Mouse (Mus musculus) lung, embryonic 15.5 days (tissue): ENCODE results near the gene Llgl2. TPM values are rescaled to one million over a fixed set of nuclear protein-coding genes. Genes with fewer than 3 reads are reported as not detected.
A peak's percentile ranks its signal among the peaks of the same experiment; 100 is the strongest.

ENCODE experiments used
- ATAC-seq: fragments of 200-750 bp; cut with Nextera tagmentation; 2 replicates; pipeline ENCODE4 v1.8.0; 2017; ENCODE audit warnings: moderate number of reproducible peaks, borderline replicate concordance; ENCODE audit not compliant: low FRiP score, low TSS enrichment; ENCODE audit errors: extremely low read depth
- H3K27ac ChIP-seq: fragments of 300-500 bp; sonication (generic); 2 replicates; pipeline ENCODE4 v1.5.1; 2015; ENCODE audit warnings: moderate library complexity, mild to moderate bottlenecking, inconsistent platforms
- H3K27me3 ChIP-seq: fragments of 300-500 bp; sonication (generic); 2 replicates; pipeline ENCODE4 v1.6.1; 2015; ENCODE audit warnings: inconsistent platforms
- H3K36me3 ChIP-seq: fragments of 300-500 bp; sonication (generic); 2 replicates; pipeline ENCODE4 v1.6.1; 2015; ENCODE audit warnings: inconsistent platforms
- H3K4me1 ChIP-seq: fragments of 300-500 bp; sonication (generic); 2 replicates; pipeline ENCODE4 v1.6.1; 2015; ENCODE audit warnings: inconsistent platforms
- H3K4me2 ChIP-seq: fragments of 300-500 bp; sonication (generic); 2 replicates; pipeline ENCODE4 v1.6.1; 2015; ENCODE audit warnings: inconsistent platforms, mild to moderate bottlenecking, moderate library complexity
- H3K4me3 ChIP-seq: fragments of 300-500 bp; sonication (generic); 2 replicates; pipeline ENCODE4 v1.5.1; 2015; ENCODE audit warnings: mild to moderate bottlenecking, inconsistent platforms
- H3K9ac ChIP-seq: fragments of 300-500 bp; sonication (generic); 2 replicates; pipeline ENCODE4 v1.6.1; 2015; ENCODE audit warnings: inconsistent platforms
- H3K9me3 ChIP-seq: fragments of 300-500 bp; sonication (generic); 2 replicates; pipeline ENCODE4 v1.6.1; 2016; ENCODE audit warnings: inconsistent platforms
- WGBS: fragments of 180-500 bp; shearing (Covaris S2); methylation state at CpG from one replicate; pipeline ENCODE4 v1.1.7; 2015; 5-methylcytosine and 5-hydroxymethylcytosine counted together
- polyA plus RNA-seq: library from polyadenylated mRNA; unstranded; fragments of >200 nt; fragmentation: Nextera tagmentation; extraction: Ambion mirVana; gene quantifications from 2 replicates; pipeline ENCODE4 v1.2.1, GENCODE M21; 2015

Llgl2 gene
- polyA plus RNA-seq, 1 experiment from 2014 or later = 40.1 TPM

- no peak overlapping the region for H3K9ac ChIP-seq
- 63% methylated on average over 6 of the region's 6 CpGs for WGBS
- no peak for ATAC-seq
- H3K9me3 ChIP-seq = no peaks in the 10 kb centered on the region
- peaks cover 2% of the 10 kb centered on the region; the same call in 1 of the 2 replicates for H3K36me3 ChIP-seq
- no peak overlapping the region for H3K4me3 ChIP-seq
- H3K4me2 ChIP-seq = peak overlapping the region; percentile 38
- H3K27me3 ChIP-seq = peaks cover 21% of the 10 kb centered on the region
- H3K4me1 ChIP-seq = peaks cover 79% of the 10 kb centered on the region
- H3K27ac ChIP-seq = peak overlapping the region; percentile 82
Observed at GRCm38 (mm10) chr11:115827624-115828023, 3.8 kb downstream of the Llgl2 start.

GRCm38 (mm10) chr11:115829036-115829435, 5.2 kb downstream of the Llgl2 start:
- Histone ChIP-seq H3K4me2 (no peak overlapping the region), H3K9ac (no peak overlapping the region), H3K36me3 (no peaks in the 10 kb centered on the region), H3K9me3 (no peaks in the 10 kb centered on the region), H3K4me3 (no peak overlapping the region), H3K4me1 (peaks cover 93% of the 10 kb centered on the region), H3K27me3 (peaks cover 20% of the 10 kb centered on the region), H3K27ac (no peak overlapping the region)
- ATAC-seq = no peak
- 57% methylated on average over 4 of the region's 4 CpGs for WGBS

- 30% methylated on average over 25 of the region's 25 CpGs for WGBS
- Histone ChIP-seq H3K4me1 (peaks cover 95% of the 10 kb centered on the region), H3K36me3 (no peaks in the 10 kb centered on the region), H3K4me2 (peak overlapping the region; percentile 13; the same call in 1 of the 2 replicates), H3K27ac (peak overlapping the region; percentile 91), H3K9ac (no peak overlapping the region), H3K27me3 (peaks cover 5% of the 10 kb centered on the region; the same call in 1 of the 2 replicates), H3K4me3 (no peak overlapping the region), H3K9me3 (no peaks in the 10 kb centered on the region)
- ATAC-seq = 0 out of 2 replicates have a peak, but pooled peaks have one; percentile 7
Observed at GRCm38 (mm10) chr11:115830550-115831325, 6.9 kb downstream of the Llgl2 start.

GRCm38 (mm10) chr11:115831518-115831917, 7.7 kb downstream of the Llgl2 start:
- Histone ChIP-seq H3K27me3 (no peaks in the 10 kb centered on the region), H3K9me3 (no peaks in the 10 kb centered on the region), H3K4me1 (peaks cover 95% of the 10 kb centered on the region), H3K4me3 (no peak overlapping the region), H3K36me3 (no peaks in the 10 kb centered on the region), H3K9ac (no peak overlapping the region), H3K27ac (peak overlapping the region; percentile 91), H3K4me2 (peak overlapping the region; percentile 29; the same call in 1 of the 2 replicates)
- 0 out of 2 replicates have a peak, but pooled peaks have one; percentile 6 for ATAC-seq
- WGBS = 34% methylated on average over 3 of the region's 3 CpGs

- Histone ChIP-seq H3K36me3 (no peaks in the 10 kb centered on the region), H3K9ac (peak overlapping the region; percentile 1; the same call in 1 of the 2 replicates), H3K4me1 (peaks cover 95% of the 10 kb centered on the region), H3K27ac (peak overlapping the region; percentile 91), H3K4me2 (peak overlapping the region; percentile 29), H3K27me3 (no peaks in the 10 kb centered on the region), H3K4me3 (no peak overlapping the region), H3K9me3 (no peaks in the 10 kb centered on the region)
- ATAC-seq = no peak
- 50% methylated on average over 6 of the region's 6 CpGs for WGBS
Observed at GRCm38 (mm10) chr11:115832064-115832463, 8.2 kb downstream of the Llgl2 start.

GRCm38 (mm10) chr11:115832523-115832922, 8.7 kb downstream of the Llgl2 start:
- Histone ChIP-seq H3K4me2 (peak overlapping the region; percentile 29), H3K9ac (peak overlapping the region; percentile 1; the same call in 1 of the 2 replicates), H3K27ac (peak overlapping the region; percentile 91), H3K27me3 (no peaks in the 10 kb centered on the region), H3K9me3 (no peaks in the 10 kb centered on the region), H3K36me3 (no peaks in the 10 kb centered on the region), H3K4me1 (peaks cover 95% of the 10 kb centered on the region), H3K4me3 (no peak overlapping the region)
- WGBS = 8% methylated on average over 8 of the region's 8 CpGs
- ATAC-seq = no peak

GRCm38 (mm10) chr11:115833021-115833513, 9.2 kb downstream of the Llgl2 start:
- WGBS = 16% methylated on average over 8 of the region's 8 CpGs
- peak overlapping the region; percentile 29 for H3K4me2 ChIP-seq
- peak; percentile 20; the same call in 1 of the 2 replicates for ATAC-seq
- H3K27ac ChIP-seq = peak overlapping the region; percentile 91
- no peaks in the 10 kb centered on the region for H3K36me3 ChIP-seq
- H3K4me1 ChIP-seq = peaks cover 95% of the 10 kb centered on the region
- no peaks in the 10 kb centered on the region for H3K9me3 ChIP-seq
- H3K27me3 ChIP-seq = no peaks in the 10 kb centered on the region
- H3K9ac ChIP-seq = no peak overlapping the region
- H3K4me3 ChIP-seq = no peak overlapping the region

- no peak overlapping the region; the same call in 1 of the 2 replicates for H3K4me2 ChIP-seq
- H3K9ac ChIP-seq = no peak overlapping the region
Observed at GRCm38 (mm10) chr11:115834033-115834432, 10.2 kb downstream of the Llgl2 start.

GRCm38 (mm10) chr11:115836656-115837395, 13.0 kb downstream of the Llgl2 start:
- no peaks in the 10 kb centered on the region for H3K27me3 ChIP-seq
- H3K4me1 ChIP-seq = peaks cover 89% of the 10 kb centered on the region
- peak; percentile 23 for ATAC-seq
- no peak overlapping the region for H3K4me3 ChIP-seq
- H3K9ac ChIP-seq = no peak overlapping the region
- H3K9me3 ChIP-seq = no peaks in the 10 kb centered on the region
- H3K4me2 ChIP-seq = no peak overlapping the region
- 41% methylated on average over 11 of the region's 11 CpGs for WGBS
- H3K36me3 ChIP-seq = no peaks in the 10 kb centered on the region
- H3K27ac ChIP-seq = peak overlapping the region; percentile 75

More at GRCm38 (mm10) chr11:115834033-115834432, 10.2 kb downstream of the Llgl2 start:
- no peak overlapping the region for H3K4me3 ChIP-seq
- peaks cover 95% of the 10 kb centered on the region for H3K4me1 ChIP-seq
- H3K27me3 ChIP-seq = no peaks in the 10 kb centered on the region
- no peaks in the 10 kb centered on the region for H3K9me3 ChIP-seq
- H3K27ac ChIP-seq = peak overlapping the region; percentile 91
- 62% methylated on average over 6 of the region's 6 CpGs for WGBS
- no peaks in the 10 kb centered on the region for H3K36me3 ChIP-seq
- ATAC-seq = no peak

- no peak overlapping the region for H3K4me2 ChIP-seq
- H3K27me3 ChIP-seq = no peaks in the 10 kb centered on the region
- no peaks in the 10 kb centered on the region for H3K36me3 ChIP-seq
- no peak overlapping the region for H3K4me3 ChIP-seq
- peaks cover 89% of the 10 kb centered on the region for H3K4me1 ChIP-seq
- no peaks in the 10 kb centered on the region for H3K9me3 ChIP-seq
- H3K27ac ChIP-seq = peak overlapping the region; percentile 75
- 76% methylated on average over 22 of the region's 22 CpGs for WGBS
- ATAC-seq = no peak
- H3K9ac ChIP-seq = no peak overlapping the region
Observed at GRCm38 (mm10) chr11:115837606-115838345, 13.9 kb downstream of the Llgl2 start.

- 36% methylated on average over 4 of the region's 4 CpGs for WGBS
- Histone ChIP-seq H3K4me2 (peak overlapping the region; percentile 1; the same call in 1 of the 2 replicates), H3K4me1 (peaks cover 87% of the 10 kb centered on the region), H3K27me3 (no peaks in the 10 kb centered on the region), H3K9ac (no peak overlapping the region), H3K4me3 (no peak overlapping the region), H3K36me3 (no peaks in the 10 kb centered on the region), H3K27ac (peak overlapping the region; percentile 75), H3K9me3 (no peaks in the 10 kb centered on the region)
- ATAC-seq = no peak
Observed at GRCm38 (mm10) chr11:115838895-115839311, 15.1 kb downstream of the Llgl2 start.
